Mouse (Mus musculus): ENCODE measurements around the gene Mrps6. TPM values are rescaled to one million over a fixed set of nuclear protein-coding genes. Genes with fewer than 3 reads are reported as not detected.

Mrps6 gene
- polyA plus RNA-seq, 1 experiment: 323 TPM

GRCm38 (mm10) chr16:92139386-92140261 lies 81.6 kb downstream of the Mrps6 start:
- Histone ChIP-seq H3K27me3 (ENCODE audit: control insufficient read depth, insufficient read depth, insufficient read length) (no peaks in the 10 kb centered on the region), H3K79me2 (ENCODE audit: control insufficient read depth, insufficient read depth) (no peaks in the 10 kb centered on the region), H3K79me3 (ENCODE audit: low read depth) (no peaks in the 10 kb centered on the region), H3K4me3 (ENCODE audit: insufficient read depth, poor library complexity, severe bottlenecking) (no peak overlapping the region), H3ac (ENCODE audit: control insufficient read depth, insufficient read length, low read depth) (no peak overlapping the region), H3K36me3 (ENCODE audit: control insufficient read depth, insufficient read depth) (no peaks in the 10 kb centered on the region)
- TF ChIP-seq USF1 (IDR thresholded peaks at IDR 0.05; ENCODE audit: low read depth) (no peak), MYOD1 (IDR thresholded peaks at IDR 0.05; ENCODE audit: control insufficient read depth, insufficient read length, low read depth) (no peak), CTCF (IDR thresholded peaks at IDR 0.05; ENCODE audit: control insufficient read depth, insufficient read depth, insufficient read length) (no peak), MAX (IDR thresholded peaks at IDR 0.05) (no peak), MYOG (IDR thresholded peaks at IDR 0.05; ENCODE audit: control insufficient read depth, extremely low read depth, insufficient read length) (no peak), CEBPB (IDR thresholded peaks at IDR 0.05; ENCODE audit: low read depth) (no peak), FOSL1 (IDR thresholded peaks at IDR 0.05; ENCODE audit: insufficient read depth, low read length, poor library complexity, severe bottlenecking) (no peak)

GRCm38 (mm10) chr16:92140328-92140727 lies 82.3 kb downstream of the Mrps6 start:
- H3K4me3 ChIP-seq (ENCODE audit: insufficient read depth, poor library complexity, severe bottlenecking): no peak overlapping the region
- no peaks in the 10 kb centered on the region for H3K36me3 ChIP-seq (ENCODE audit: control insufficient read depth, insufficient read depth)
- no peak overlapping the region for H3ac ChIP-seq (ENCODE audit: control insufficient read depth, insufficient read length, low read depth)
- H3K79me2 ChIP-seq (ENCODE audit: control insufficient read depth, insufficient read depth): no peaks in the 10 kb centered on the region
- no peaks in the 10 kb centered on the region for H3K27me3 ChIP-seq (ENCODE audit: control insufficient read depth, insufficient read depth, insufficient read length)
- no peak for TF ChIP-seq MAX (IDR thresholded peaks at IDR 0.05)
- TF ChIP-seq MYOG (IDR thresholded peaks at IDR 0.05; ENCODE audit: control insufficient read depth, extremely low read depth, insufficient read length): no peak
- TF ChIP-seq MYOD1 (IDR thresholded peaks at IDR 0.05; ENCODE audit: control insufficient read depth, insufficient read length, low read depth): no peak
- TF ChIP-seq FOSL1 (IDR thresholded peaks at IDR 0.05; ENCODE audit: insufficient read depth, low read length, poor library complexity, severe bottlenecking): no peak
- no peak for TF ChIP-seq CTCF (IDR thresholded peaks at IDR 0.05; ENCODE audit: control insufficient read depth, insufficient read depth, insufficient read length)
- TF ChIP-seq USF1 (IDR thresholded peaks at IDR 0.05; ENCODE audit: low read depth): no peak
- TF ChIP-seq CEBPB (IDR thresholded peaks at IDR 0.05; ENCODE audit: low read depth): no peak
- H3K79me3 ChIP-seq (ENCODE audit: low read depth): no peaks in the 10 kb centered on the region

GRCm38 (mm10) chr16:92141021-92141420 lies 83.0 kb downstream of the Mrps6 start:
- no peaks in the 10 kb centered on the region for H3K79me2 ChIP-seq (ENCODE audit: control insufficient read depth, insufficient read depth)
- no peaks in the 10 kb centered on the region for H3K27me3 ChIP-seq (ENCODE audit: control insufficient read depth, insufficient read depth, insufficient read length)
- H3K79me3 ChIP-seq (ENCODE audit: low read depth): no peaks in the 10 kb centered on the region
- no peak overlapping the region for H3K4me3 ChIP-seq (ENCODE audit: insufficient read depth, poor library complexity, severe bottlenecking)
- no peak for TF ChIP-seq MYOG (IDR thresholded peaks at IDR 0.05; ENCODE audit: control insufficient read depth, extremely low read depth, insufficient read length)
- TF ChIP-seq CEBPB (IDR thresholded peaks at IDR 0.05; ENCODE audit: low read depth): no peak
- no peak for TF ChIP-seq FOSL1 (IDR thresholded peaks at IDR 0.05; ENCODE audit: insufficient read depth, low read length, poor library complexity, severe bottlenecking)
- no peak for TF ChIP-seq MYOD1 (IDR thresholded peaks at IDR 0.05; ENCODE audit: control insufficient read depth, insufficient read length, low read depth)
- no peak for TF ChIP-seq USF1 (IDR thresholded peaks at IDR 0.05; ENCODE audit: low read depth)
- TF ChIP-seq MAX (IDR thresholded peaks at IDR 0.05): no peak
- no peak for TF ChIP-seq CTCF (IDR thresholded peaks at IDR 0.05; ENCODE audit: control insufficient read depth, insufficient read depth, insufficient read length)
- no peak overlapping the region for H3ac ChIP-seq (ENCODE audit: control insufficient read depth, insufficient read length, low read depth)
- no peaks in the 10 kb centered on the region for H3K36me3 ChIP-seq (ENCODE audit: control insufficient read depth, insufficient read depth)

GRCm38 (mm10) chr16:92142426-92143012 lies 84.4 kb downstream of the Mrps6 start:
- H3K79me2 ChIP-seq (ENCODE audit: control insufficient read depth, insufficient read depth): no peaks in the 10 kb centered on the region
- no peaks in the 10 kb centered on the region for H3K27me3 ChIP-seq (ENCODE audit: control insufficient read depth, insufficient read depth, insufficient read length)
- no peak overlapping the region for H3ac ChIP-seq (ENCODE audit: control insufficient read depth, insufficient read length, low read depth)
- H3K4me3 ChIP-seq (ENCODE audit: insufficient read depth, poor library complexity, severe bottlenecking): no peak overlapping the region
- H3K36me3 ChIP-seq (ENCODE audit: control insufficient read depth, insufficient read depth): no peaks in the 10 kb centered on the region
- H3K79me3 ChIP-seq (ENCODE audit: low read depth): no peaks in the 10 kb centered on the region
- no peak for TF ChIP-seq CTCF (IDR thresholded peaks at IDR 0.05; ENCODE audit: control insufficient read depth, insufficient read depth, insufficient read length)
- no peak for TF ChIP-seq MYOD1 (IDR thresholded peaks at IDR 0.05; ENCODE audit: control insufficient read depth, insufficient read length, low read depth)
- no peak for TF ChIP-seq CEBPB (IDR thresholded peaks at IDR 0.05; ENCODE audit: low read depth)
- TF ChIP-seq MAX (IDR thresholded peaks at IDR 0.05): no peak
- no peak for TF ChIP-seq USF1 (IDR thresholded peaks at IDR 0.05; ENCODE audit: low read depth)
- TF ChIP-seq FOSL1 (IDR thresholded peaks at IDR 0.05; ENCODE audit: insufficient read depth, low read length, poor library complexity, severe bottlenecking): no peak
- TF ChIP-seq MYOG (IDR thresholded peaks at IDR 0.05; ENCODE audit: control insufficient read depth, extremely low read depth, insufficient read length): no peak

- TF ChIP-seq MYOD1 (IDR thresholded peaks at IDR 0.05; ENCODE audit: control insufficient read depth, insufficient read length, low read depth) (no peak), MYOG (IDR thresholded peaks at IDR 0.05; ENCODE audit: control insufficient read depth, extremely low read depth, insufficient read length) (no peak), CEBPB (IDR thresholded peaks at IDR 0.05; ENCODE audit: low read depth) (no peak), FOSL1 (IDR thresholded peaks at IDR 0.05; ENCODE audit: insufficient read depth, low read length, poor library complexity, severe bottlenecking) (no peak), USF1 (IDR thresholded peaks at IDR 0.05; ENCODE audit: low read depth) (no peak), CTCF (IDR thresholded peaks at IDR 0.05; ENCODE audit: control insufficient read depth, insufficient read depth, insufficient read length) (no peak), MAX (IDR thresholded peaks at IDR 0.05) (no peak)
- no peaks in the 10 kb centered on the region for H3K79me3 ChIP-seq (ENCODE audit: low read depth)
- no peaks in the 10 kb centered on the region for H3K36me3 ChIP-seq (ENCODE audit: control insufficient read depth, insufficient read depth)
- H3K79me2 ChIP-seq (ENCODE audit: control insufficient read depth, insufficient read depth): no peaks in the 10 kb centered on the region
- H3K27me3 ChIP-seq (ENCODE audit: control insufficient read depth, insufficient read depth, insufficient read length): peaks cover 4% of the 10 kb centered on the region
- H3ac ChIP-seq (ENCODE audit: control insufficient read depth, insufficient read length, low read depth): no peak overlapping the region
- H3K4me3 ChIP-seq (ENCODE audit: insufficient read depth, poor library complexity, severe bottlenecking): no peak overlapping the region
These were observed 89.7 kb downstream of the Mrps6 start for GRCm38 (mm10) chr16:92147631-92148366.
